Mouse (Mus musculus): ENCODE data around the gene Ovol2. TPM values are rescaled to one million over a fixed set of nuclear protein-coding genes. Genes with fewer than 3 reads are reported as not detected.

The Ovol2 gene
- polyA plus RNA-seq, 3 experiments from 2014 or later: not detected

DNA sequence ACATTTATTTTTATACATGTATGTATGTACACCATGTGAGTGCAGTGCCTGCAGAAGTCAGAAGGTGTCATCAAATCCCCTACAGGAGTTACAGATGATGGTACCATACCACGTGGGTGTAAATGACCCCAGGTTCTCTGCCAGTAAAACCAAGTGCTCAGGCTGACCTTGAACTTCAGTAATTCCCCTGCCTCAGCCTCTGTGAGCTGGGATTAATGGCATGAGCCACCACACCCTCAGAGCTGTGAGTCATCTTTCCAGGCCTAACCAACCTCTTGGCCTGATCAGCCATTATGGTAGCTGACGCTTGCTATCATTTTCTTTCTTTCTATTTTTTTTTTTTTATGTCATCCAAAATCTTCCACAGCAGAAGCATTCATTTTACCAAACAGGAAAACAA, 20.6 kb downstream of the Ovol2 start:
- no peak for ATAC-seq

GRCm38 (mm10) chr2:144310273-144310672, 21.7 kb downstream of the Ovol2 start:
- no peak for ATAC-seq

- ATAC-seq: no peak
These were observed 23.4 kb downstream of the Ovol2 start for GRCm38 (mm10) chr2:144308561-144308960.

- no peak for ATAC-seq
These were observed 26.1 kb downstream of the Ovol2 start for GRCm38 (mm10) chr2:144305721-144306294.

GRCm38 (mm10) chr2:144301101-144301500, 30.8 kb downstream of the Ovol2 start:
- ATAC-seq: no peak

- peak; percentile 69 for ATAC-seq
These were observed 31.9 kb downstream of the Ovol2 start for GRCm38 (mm10) chr2:144299749-144300669.

GRCm38 (mm10) chr2:144295145-144295735, 36.7 kb downstream of the Ovol2 start:
- no peak for ATAC-seq

- ATAC-seq: no peak
These were observed 40.2 kb downstream of the Ovol2 start for GRCm38 (mm10) chr2:144291600-144292305.

GRCm38 (mm10) chr2:144290321-144290720, 41.6 kb downstream of the Ovol2 start:
- no peak for ATAC-seq

GRCm38 (mm10) chr2:144281417-144281816, 50.5 kb downstream of the Ovol2 start:
- no peak for ATAC-seq

DNA sequence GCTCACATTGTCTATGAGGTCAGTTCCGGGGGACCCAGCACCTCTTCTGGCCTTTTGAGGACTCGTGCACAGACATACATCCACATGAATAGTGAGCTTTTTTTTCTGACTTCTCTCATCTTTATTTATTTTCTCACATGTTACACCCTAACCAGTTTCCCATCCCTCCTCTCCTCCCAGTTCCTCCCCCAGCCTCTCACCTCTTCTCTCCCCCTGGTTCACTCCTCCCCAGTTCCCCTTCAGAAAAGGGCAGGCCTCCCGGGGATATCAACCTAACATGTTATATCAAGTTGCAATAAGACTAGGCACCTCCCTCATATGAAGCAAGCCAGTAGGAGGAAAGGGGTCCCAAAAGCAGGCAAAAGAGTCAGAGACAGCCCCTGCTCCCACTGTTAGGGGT, 51.4 kb downstream of the Ovol2 start:
- no peak for ATAC-seq

GRCm38 (mm10) chr2:144279742-144280141, 52.2 kb downstream of the Ovol2 start:
- ATAC-seq: no peak

DNA sequence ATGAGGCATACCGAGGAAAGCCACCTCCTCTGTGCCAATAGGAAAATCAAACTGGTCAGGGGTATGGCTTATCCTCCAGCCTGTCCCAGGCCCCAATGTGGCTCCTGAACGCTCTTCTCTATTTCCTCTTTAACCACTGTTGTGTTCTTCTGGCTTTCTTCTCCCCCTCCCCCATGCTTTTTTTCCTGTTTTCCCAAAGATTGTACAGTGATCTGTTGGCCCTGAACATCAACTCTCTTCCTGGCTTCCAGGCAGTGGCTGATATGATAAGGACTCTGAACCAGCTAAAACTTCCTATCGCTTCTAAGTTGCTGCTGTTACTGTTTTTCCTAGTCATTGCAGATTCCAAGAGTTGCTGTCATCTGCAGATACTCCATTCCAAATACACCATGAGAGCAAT, 55.1 kb downstream of the Ovol2 start:
- no peak for ATAC-seq

DNA sequence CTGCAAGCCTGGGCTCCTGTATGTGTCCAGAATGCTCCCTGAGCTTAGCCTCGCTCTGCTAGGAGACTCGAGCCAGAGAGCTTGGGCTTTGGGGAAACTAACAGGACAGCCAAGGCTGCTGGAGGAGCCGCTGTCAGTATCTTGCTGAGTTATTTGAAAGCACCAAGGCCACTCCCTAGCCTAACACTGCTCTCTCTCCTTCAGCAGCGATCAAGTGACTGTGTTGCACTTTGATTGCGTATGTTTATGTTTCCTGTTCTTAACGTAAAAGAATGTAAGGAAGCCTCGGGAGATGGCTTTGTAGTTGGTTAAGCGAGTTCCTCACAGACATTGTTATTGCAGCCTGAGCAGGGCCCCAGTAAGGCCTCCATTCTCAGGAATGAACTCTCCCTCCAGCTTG, 57.2 kb downstream of the Ovol2 start:
- ATAC-seq: no peak

DNA sequence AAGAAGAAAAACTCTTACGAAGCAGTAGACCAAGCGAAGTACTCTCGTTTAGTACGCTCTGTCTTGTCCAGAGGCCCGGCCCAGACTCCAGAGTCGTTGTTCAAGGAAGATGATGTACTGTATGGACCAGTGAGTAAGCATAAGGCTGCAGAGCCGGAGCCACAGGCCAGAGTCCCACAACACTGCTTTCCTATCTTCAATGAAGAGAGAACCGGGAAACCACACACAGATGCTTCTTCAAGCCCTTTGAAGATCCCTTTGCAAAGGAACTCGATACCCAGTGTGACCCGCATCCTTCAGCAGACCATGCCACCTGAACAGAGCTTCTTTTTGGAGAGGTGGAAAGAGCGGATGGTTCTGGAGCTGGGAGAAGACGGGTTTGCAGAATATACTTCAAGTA, 59.9 kb downstream of the Ovol2 start:
- ATAC-seq: no peak

GRCm38 (mm10) chr2:144270507-144271420, 61.2 kb downstream of the Ovol2 start, which contains the start of the genes Mgme1 and Snx5:
Gene Mgme1 (plus strand): TSS chr2:144270663.
Gene Snx5 (minus strand): TSS chr2:144270906.
- peak; percentile 86 for ATAC-seq

- peak; percentile 18 for ATAC-seq
These were observed 62.1 kb downstream of the Ovol2 start for GRCm38 (mm10) chr2:144269679-144270475.

GRCm38 (mm10) chr2:144269306-144269650, 62.7 kb downstream of the Ovol2 start:
- no peak for ATAC-seq

DNA sequence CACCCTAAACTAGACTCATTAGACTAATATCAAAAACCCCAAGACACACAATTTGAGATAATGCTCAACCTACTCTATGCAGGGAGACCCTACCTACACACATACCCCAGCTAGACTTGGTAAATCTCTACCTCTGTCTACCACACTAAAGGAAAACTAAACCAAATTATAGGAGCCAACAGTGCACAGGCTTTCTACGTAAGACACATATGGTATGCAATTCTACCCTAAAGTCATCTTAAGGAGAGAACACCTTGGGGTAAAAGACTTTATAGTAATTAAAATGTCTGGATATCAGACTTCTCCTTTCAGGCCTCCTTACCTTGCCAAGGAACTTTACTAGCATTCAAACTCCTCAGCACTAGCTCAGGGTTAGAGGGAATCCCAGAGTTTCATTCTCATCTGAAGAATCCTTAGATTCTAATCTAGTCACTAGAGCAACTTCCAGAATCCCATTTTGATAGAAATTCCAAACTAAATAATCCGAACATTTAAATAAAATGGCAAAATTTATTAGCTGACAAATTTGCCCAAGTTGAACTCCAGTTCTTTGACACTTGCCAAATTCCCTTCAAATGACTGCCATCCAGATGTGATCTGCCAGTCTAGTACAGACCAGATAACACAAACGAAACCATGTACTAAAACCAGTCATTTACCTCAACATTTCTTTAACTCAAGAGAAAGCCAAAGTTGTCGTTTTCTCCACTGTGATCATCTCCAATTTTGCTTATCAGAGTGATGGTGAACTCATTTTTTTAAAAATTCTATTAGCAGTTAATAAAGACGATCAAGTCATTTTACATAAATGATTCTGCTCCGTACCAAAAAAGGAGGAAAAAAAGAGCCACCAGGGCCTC, 63.3 kb downstream of the Ovol2 start:
- no peak for ATAC-seq

DNA sequence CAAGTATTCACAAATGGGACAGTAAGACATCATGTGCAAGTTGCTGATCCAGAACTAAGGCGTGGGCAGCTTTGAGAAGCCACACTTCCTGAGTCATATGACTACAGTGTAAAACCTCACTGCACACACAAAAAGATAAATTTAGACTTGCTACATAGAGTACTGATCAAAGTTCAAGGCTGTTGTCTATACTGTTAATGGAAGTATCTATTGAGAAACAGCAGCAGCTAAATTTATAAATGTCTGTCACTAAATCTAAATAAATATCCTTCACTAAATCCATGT, 64.3 kb downstream of the Ovol2 start:
- peak; percentile 49 for ATAC-seq

All from inflammation-experienced regulatory T-cells, adult 6 months (primary cell).